Comparison of ENCODE assay signal across 13 mouse cellular contexts in the genomic region with DNA sequence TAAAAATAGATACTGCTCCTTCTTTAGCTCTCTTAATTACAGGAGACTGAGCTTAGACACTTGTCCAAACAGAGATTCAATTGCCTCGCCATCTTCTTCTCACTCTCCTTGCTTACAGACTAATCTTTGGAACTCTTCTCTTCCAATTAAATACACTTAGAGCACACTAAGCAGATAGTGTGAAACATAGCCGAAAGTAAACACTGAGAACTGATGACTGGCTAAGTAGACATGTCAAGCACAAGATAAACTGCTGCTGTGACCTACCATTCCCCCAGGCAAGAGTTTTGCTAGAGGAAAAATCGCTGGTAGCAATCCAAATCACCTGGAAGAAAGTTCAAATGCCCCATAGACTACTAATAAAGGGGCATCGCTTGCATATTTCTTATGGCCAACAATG.
"Had no signal": no experiment of that assay in that cellular context is flagged by ENCODE, and none has a peak within 500 bp of the region (broad histone marks: within the 10 kb centered on the region; RNA-seq: fewer than 3 reads in every experiment).

No protein-coding gene starts in this region.

- H3K27me3 ChIP-seq: liver, embryonic 15.5 days; midbrain, embryonic 13.5 days; stomach, embryonic 15.5 days had no signal

- DNase-seq: kidney, postnatal 25 days; lung, adult 2 months; lung, postnatal 36 days; right cerebral cortex, postnatal 14 days; thymus, adult 2 months; thymus, postnatal 25 days had no signal

- H3K4me3 ChIP-seq: left cerebral cortex, adult 2 months; liver, embryonic 15.5 days; midbrain, embryonic 13.5 days; stomach, embryonic 15.5 days had no signal

- H3K9me3 ChIP-seq: liver, embryonic 15.5 days; midbrain, embryonic 13.5 days; stomach, embryonic 15.5 days had no signal

- ATAC-seq: intestine, postnatal 0 days; lung, postnatal 0 days; midbrain, embryonic 13.5 days had no signal

- H3K27ac ChIP-seq: left cerebral cortex, adult 2 months; liver, embryonic 15.5 days; midbrain, embryonic 13.5 days; stomach, embryonic 15.5 days had no signal

- H3K4me2 ChIP-seq: liver, embryonic 11.5 days; liver, embryonic 15.5 days; midbrain, embryonic 13.5 days; stomach, embryonic 15.5 days had no signal

- H3K9ac ChIP-seq: liver, embryonic 15.5 days; midbrain, embryonic 13.5 days; stomach, embryonic 15.5 days had no signal

- H3K4me1 ChIP-seq: liver, embryonic 15.5 days; midbrain, embryonic 13.5 days; stomach, embryonic 15.5 days had no signal

- H3K36me3 ChIP-seq: liver, embryonic 15.5 days; midbrain, embryonic 13.5 days; stomach, embryonic 15.5 days had no signal
